Mouse (Mus musculus): ENCODE results near the gene Tmcc3.

The Tmcc3 gene

GRCm38 (mm10) chr10:94371293-94371692 is 59.5 kb downstream of the Tmcc3 start:
- DNase-seq: no peak

GRCm38 (mm10) chr10:94376941-94377340 is 65.2 kb downstream of the Tmcc3 start:
- no peak for DNase-seq

- peak; percentile 24 for DNase-seq
Observed at GRCm38 (mm10) chr10:94377844-94378243, 66.1 kb downstream of the Tmcc3 start.

- peak; percentile 74 for DNase-seq
Observed at GRCm38 (mm10) chr10:94378383-94378782, 66.6 kb downstream of the Tmcc3 start.

GRCm38 (mm10) chr10:94380082-94380481 is 68.3 kb downstream of the Tmcc3 start:
- DNase-seq: no peak

GRCm38 (mm10) chr10:94380662-94381392 is 69.1 kb downstream of the Tmcc3 start:
- no peak for DNase-seq

GRCm38 (mm10) chr10:94381393-94381740 is 69.6 kb downstream of the Tmcc3 start:
- DNase-seq: no peak

GRCm38 (mm10) chr10:94382618-94383017 is 70.9 kb downstream of the Tmcc3 start:
- no peak for DNase-seq

GRCm38 (mm10) chr10:94383565-94383964 is 71.8 kb downstream of the Tmcc3 start:
- DNase-seq: no peak

- DNase-seq: no peak
Observed at GRCm38 (mm10) chr10:94389219-94389618, 77.5 kb downstream of the Tmcc3 start.

- DNase-seq: no peak
Observed at GRCm38 (mm10) chr10:94391049-94391448, 79.3 kb downstream of the Tmcc3 start.

- no peak for DNase-seq
Observed at GRCm38 (mm10) chr10:94394286-94394685, 82.5 kb downstream of the Tmcc3 start.

- DNase-seq: no peak
Observed at GRCm38 (mm10) chr10:94397833-94398596, 86.3 kb downstream of the Tmcc3 start.

GRCm38 (mm10) chr10:94400895-94401294 is 89.1 kb downstream of the Tmcc3 start:
- DNase-seq: no peak

- DNase-seq: no peak
Observed at GRCm38 (mm10) chr10:94405456-94405855, 93.7 kb downstream of the Tmcc3 start.

GRCm38 (mm10) chr10:94406821-94407220 is 95.1 kb downstream of the Tmcc3 start:
- DNase-seq: no peak

GRCm38 (mm10) chr10:94408356-94409146 is 96.8 kb downstream of the Tmcc3 start:
- DNase-seq: peak; percentile 72

- DNase-seq: no peak
Observed at GRCm38 (mm10) chr10:94409661-94410060, 97.9 kb downstream of the Tmcc3 start.

- no peak for DNase-seq
Observed at GRCm38 (mm10) chr10:94411594-94411993, 99.8 kb downstream of the Tmcc3 start.

- DNase-seq: no peak
Observed at GRCm38 (mm10) chr10:94413770-94414651, 102.3 kb downstream of the Tmcc3 start.

- no peak for DNase-seq
Observed at GRCm38 (mm10) chr10:94415950-94416844, 104.4 kb downstream of the Tmcc3 start.

All from thymus, postnatal 4 days (tissue).